Mouse (Mus musculus): ENCODE results near the gene Pltp. TPM values are rescaled to one million over a fixed set of nuclear protein-coding genes. Genes with fewer than 3 reads are reported as not detected.
A peak's percentile ranks its signal among the peaks of the same experiment; 100 is the strongest.
"Not testable (repeated sequence)": the region's sequence is repeated elsewhere in the genome, so short reads cannot be mapped to it uniquely, and the experiment has no call there.

Gene Pltp
- polyA plus RNA-seq, 1 experiment from 2014 or later, result 113 TPM

GRCm38 (mm10) chr2:164817206-164817605 lies 40.3 kb downstream of the Pltp start:
- Histone ChIP-seq H3K27ac (replicated peaks) (no peak overlapping the region), H3K4me2 (replicated peaks) (no peak overlapping the region), H3K36me3 (peaks cover 19% of the 10 kb centered on the region), H3K4me3 (no peak overlapping the region), H3K27me3 (no peaks in the 10 kb centered on the region), H3K9ac (replicated peaks) (no peak overlapping the region), H3K9me3 (no peaks in the 10 kb centered on the region), H3K4me1 (peaks cover 3% of the 10 kb centered on the region)
- 88% methylated on average over 6 of the region's 6 CpGs for WGBS
- ATAC-seq (ENCODE audit: low FRiP score, low read depth), result no peak

DNA sequence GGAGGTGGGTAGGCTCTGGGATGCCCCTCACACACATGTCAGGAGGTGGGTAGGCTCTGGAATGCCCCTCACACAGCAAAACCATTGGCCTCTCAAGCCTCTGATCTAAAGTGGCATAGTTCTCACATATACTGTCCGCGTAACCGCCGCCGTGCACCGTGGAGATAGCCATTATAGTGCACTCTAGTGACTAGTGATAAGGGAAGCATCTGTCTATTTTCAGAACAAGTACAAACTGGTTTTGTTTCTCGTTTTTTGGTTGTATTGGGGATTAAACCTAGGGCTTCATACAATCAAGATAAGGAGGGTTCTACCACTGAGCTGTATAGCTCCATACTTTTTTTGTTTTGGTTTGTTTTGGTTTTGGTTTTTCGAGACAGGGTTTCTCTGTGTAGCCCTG lies 41.7 kb downstream of the Pltp start:
- no peak for ATAC-seq (ENCODE audit: low FRiP score, low read depth)
- H3K36me3 ChIP-seq, result peaks cover 12% of the 10 kb centered on the region
- no peaks in the 10 kb centered on the region for H3K4me1 ChIP-seq
- H3K27me3 ChIP-seq, result no peaks in the 10 kb centered on the region
- no peak overlapping the region for H3K4me3 ChIP-seq
- 92% methylated on average over 8 of the region's 8 CpGs for whole genome bisulfite sequencing
- H3K4me2 ChIP-seq (replicated peaks), result no peak overlapping the region
- H3K9me3 ChIP-seq, result no peaks in the 10 kb centered on the region
- no peak overlapping the region for H3K27ac ChIP-seq (replicated peaks)
- no peak overlapping the region for H3K9ac ChIP-seq (replicated peaks)

DNA sequence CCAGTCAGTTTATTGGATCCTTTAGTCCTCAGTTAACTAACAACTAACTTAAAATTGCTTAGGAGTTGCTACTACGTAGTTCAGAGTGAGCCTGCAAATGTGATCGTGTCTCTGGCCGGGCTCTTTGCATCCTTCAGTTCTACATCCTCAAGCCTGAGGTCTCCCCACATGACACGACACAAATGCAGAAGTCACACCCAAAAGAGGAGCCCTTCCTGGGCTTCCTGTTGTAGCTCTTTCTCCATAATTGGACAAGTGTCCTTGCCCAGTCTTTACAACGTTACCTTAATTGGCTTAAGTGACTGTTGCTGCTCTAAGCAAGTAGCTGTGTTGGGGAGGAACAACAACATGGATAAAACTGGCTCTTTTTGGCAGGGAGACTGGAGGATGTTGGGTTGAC lies 42.2 kb downstream of the Pltp start:
- 87% methylated on average over 5 of the region's 5 CpGs for WGBS
- no peak overlapping the region for H3K4me2 ChIP-seq (replicated peaks)
- H3K4me3 ChIP-seq, result no peak overlapping the region
- H3K9me3 ChIP-seq, result no peaks in the 10 kb centered on the region
- no peak for ATAC-seq (ENCODE audit: low FRiP score, low read depth)
- H3K36me3 ChIP-seq, result peaks cover 7% of the 10 kb centered on the region
- H3K27me3 ChIP-seq, result no peaks in the 10 kb centered on the region
- no peak overlapping the region for H3K9ac ChIP-seq (replicated peaks)
- H3K27ac ChIP-seq (replicated peaks), result no peak overlapping the region
- no peaks in the 10 kb centered on the region for H3K4me1 ChIP-seq

DNA sequence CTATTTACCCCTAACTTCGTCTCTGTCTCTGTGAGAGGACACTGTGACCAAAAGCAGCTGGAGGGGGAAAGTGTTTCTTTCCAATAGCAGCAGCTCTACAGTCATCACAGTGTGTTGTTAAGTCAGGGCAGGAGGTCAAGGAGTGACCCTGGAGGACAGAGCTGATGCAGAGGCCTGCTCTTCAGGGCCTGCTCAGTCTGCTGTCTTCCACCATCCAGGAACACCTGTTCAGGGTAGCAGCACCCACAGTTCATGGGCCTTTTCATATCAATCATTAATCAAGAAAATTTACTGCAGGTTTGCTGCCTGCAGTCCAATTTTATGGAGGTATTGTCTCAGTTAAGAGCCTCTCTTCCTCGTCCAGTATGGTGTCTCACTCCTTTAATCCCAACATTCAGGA lies 44.0 kb downstream of the Pltp start:
- Histone ChIP-seq H3K4me2 (replicated peaks) (no peak overlapping the region), H3K9me3 (no peaks in the 10 kb centered on the region), H3K9ac (replicated peaks) (no peak overlapping the region), H3K4me1 (no peaks in the 10 kb centered on the region), H3K36me3 (peaks cover 10% of the 10 kb centered on the region; the same call in 1 of the 2 replicates), H3K27me3 (no peaks in the 10 kb centered on the region), H3K27ac (replicated peaks) (no peak overlapping the region), H3K4me3 (no peak overlapping the region)
- ATAC-seq (ENCODE audit: low FRiP score, low read depth), result no peak
- WGBS, result 57% methylated on average over 2 of the region's 2 CpGs

DNA sequence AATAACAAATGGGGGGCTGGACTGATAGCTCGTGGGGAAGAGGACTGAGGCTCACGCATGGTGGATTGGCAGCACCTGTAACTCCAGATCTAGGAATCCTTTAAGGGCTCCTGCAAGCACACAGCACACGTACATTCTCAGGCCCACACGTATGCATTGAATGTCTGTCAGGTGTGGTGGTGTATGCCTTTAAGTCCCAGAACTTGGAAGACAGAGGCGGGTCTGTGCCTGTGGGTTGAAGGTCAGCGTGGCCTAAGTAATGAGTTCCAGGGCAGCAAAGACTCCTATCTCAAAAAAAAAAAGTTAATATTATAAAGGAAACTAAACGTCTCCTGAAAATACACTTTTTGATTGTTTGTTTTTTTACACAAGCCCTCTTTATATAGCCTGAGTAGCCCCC lies 50.9 kb downstream of the Pltp start:
- H3K4me1 ChIP-seq, result peaks cover 19% of the 10 kb centered on the region
- peak overlapping the region; percentile 88; the same call in 1 of the 2 replicates for H3K4me2 ChIP-seq (replicated peaks)
- H3K4me3 ChIP-seq, result 0 out of 2 replicates have a peak overlapping the region, but pooled peaks have one; percentile 4
- H3K27ac ChIP-seq (replicated peaks), result no peak overlapping the region
- 91% methylated on average over 7 of the region's 7 CpGs for WGBS
- no peak for ATAC-seq (ENCODE audit: low FRiP score, low read depth)
- no peak overlapping the region for H3K9ac ChIP-seq (replicated peaks)
- no peaks in the 10 kb centered on the region for H3K27me3 ChIP-seq
- no peaks in the 10 kb centered on the region for H3K9me3 ChIP-seq
- H3K36me3 ChIP-seq, result peaks cover 17% of the 10 kb centered on the region; the same call in 1 of the 2 replicates

DNA sequence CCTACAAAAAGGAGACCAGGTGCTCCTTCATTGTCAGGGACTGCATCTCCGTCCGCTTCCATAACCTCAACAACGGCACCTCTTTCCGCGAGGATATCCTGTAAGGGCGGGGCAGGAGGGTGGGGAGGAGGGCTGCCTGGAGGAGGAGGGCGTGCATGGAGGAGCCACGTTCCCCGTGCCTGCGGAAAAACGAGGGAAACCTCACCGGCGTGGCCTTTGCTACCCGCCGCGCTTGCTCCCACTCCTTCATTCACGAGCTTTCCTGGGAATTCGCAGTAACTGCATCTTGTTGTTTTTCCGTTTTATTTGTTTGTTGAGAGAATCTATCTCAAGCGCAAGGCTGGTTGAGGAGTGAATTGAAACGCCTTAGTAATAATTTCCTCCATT lies 52.2 kb downstream of the Pltp start:
- H3K4me1 ChIP-seq, result peaks cover 19% of the 10 kb centered on the region
- peak overlapping the region; percentile 88 for H3K4me2 ChIP-seq (replicated peaks)
- H3K27me3 ChIP-seq, result no peaks in the 10 kb centered on the region
- H3K27ac ChIP-seq (replicated peaks), result peak overlapping the region; percentile 87
- peak overlapping the region; percentile 79 for H3K9ac ChIP-seq (replicated peaks)
- 2% methylated on average over 21 of the region's 21 CpGs for WGBS
- H3K9me3 ChIP-seq, result no peaks in the 10 kb centered on the region
- ATAC-seq (ENCODE audit: low FRiP score, low read depth), result peak; percentile 61
- peak overlapping the region; percentile 65 for H3K4me3 ChIP-seq
- H3K36me3 ChIP-seq, result peaks cover 21% of the 10 kb centered on the region

DNA sequence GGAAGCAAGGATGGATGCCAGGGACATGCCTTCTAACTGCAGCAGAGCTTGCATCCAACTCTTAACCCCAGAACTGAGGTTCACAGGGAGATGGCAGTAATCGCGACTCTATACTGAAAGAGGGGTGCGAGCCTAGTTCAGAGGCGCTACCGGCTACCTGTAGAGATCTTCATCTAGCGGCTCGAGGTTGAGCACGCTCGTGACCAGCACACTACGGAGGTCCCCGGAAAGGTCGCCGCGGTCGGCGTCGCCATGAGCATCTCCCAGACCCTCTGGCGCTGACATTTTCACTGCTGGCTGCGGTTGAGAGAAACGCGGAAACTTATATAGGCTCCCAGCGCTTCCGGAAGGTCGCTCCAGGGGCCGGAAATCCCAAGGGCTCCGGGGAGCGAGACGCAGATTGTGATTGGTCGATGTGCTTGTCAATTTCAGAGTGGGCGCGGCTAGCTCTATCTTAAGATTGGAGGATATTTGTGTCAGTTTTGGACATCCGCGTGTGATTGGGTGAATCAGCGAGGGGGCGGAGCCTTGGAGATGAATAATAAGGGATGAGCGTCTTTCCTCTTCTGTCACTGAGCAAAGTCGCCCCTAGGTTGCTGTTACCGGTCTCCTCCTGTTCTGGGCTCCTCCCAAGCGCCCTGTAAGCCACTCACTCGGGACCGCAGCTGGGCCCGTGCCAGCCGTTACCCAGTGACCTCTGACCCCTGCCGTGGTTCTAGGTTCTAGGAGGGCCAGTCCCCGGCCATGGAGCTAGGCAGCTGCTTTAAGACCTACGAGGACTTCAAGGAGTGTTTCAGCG lies 52.8 kb downstream of the Pltp start, which contains the start of the genes Acot8 and Zswim3:
Gene Acot8, minus strand, starts transcription at position 350 of the 799 bp plus-strand sequence.
Gene Zswim3, plus strand, starts transcription at position 566 of the 799 bp plus-strand sequence.
- ATAC-seq (ENCODE audit: low FRiP score, low read depth), result peak; percentile 97
- Histone ChIP-seq H3K4me2 (replicated peaks) (peak within 1 kb of the TSS; percentile 88), H3K4me1 (peaks cover 19% of the 10 kb centered on the region), H3K9me3 (no peaks in the 10 kb centered on the region), H3K4me3 (peak within 1 kb of the TSS; percentile 65), H3K27ac (replicated peaks) (peak within 1 kb of the TSS; percentile 87), H3K36me3 (peaks cover 22% of the 10 kb centered on the region), H3K9ac (replicated peaks) (peak within 1 kb of the TSS; percentile 81), H3K27me3 (no peaks in the 10 kb centered on the region)
- WGBS, result under 1% methylated on average over 47 of the region's 47 CpGs

GRCm38 (mm10) chr2:164803921-164804313 lies 53.6 kb downstream of the Pltp start:
- WGBS, result 45% methylated on average over 1 of the region's 1 CpGs
- Histone ChIP-seq H3K27ac (replicated peaks) (no peak overlapping the region), H3K27me3 (no peaks in the 10 kb centered on the region)

GRCm38 (mm10) chr2:164803201-164803920 lies 54.1 kb downstream of the Pltp start:
- H3K4me3 ChIP-seq, result peak overlapping the region; percentile 65
- peaks cover 26% of the 10 kb centered on the region for H3K36me3 ChIP-seq
- H3K9ac ChIP-seq (replicated peaks), result peak overlapping the region; percentile 81; the same call in 1 of the 2 replicates
- ATAC-seq (ENCODE audit: low FRiP score, low read depth), result no peak
- 93% methylated on average over 16 of the region's 16 CpGs for WGBS
- H3K27ac ChIP-seq (replicated peaks), result no peak overlapping the region
- no peaks in the 10 kb centered on the region for H3K27me3 ChIP-seq
- H3K4me1 ChIP-seq, result peaks cover 19% of the 10 kb centered on the region
- peak overlapping the region; percentile 88 for H3K4me2 ChIP-seq (replicated peaks)
- H3K9me3 ChIP-seq, result no peaks in the 10 kb centered on the region

More at GRCm38 (mm10) chr2:164803921-164804313, 53.6 kb downstream of the Pltp start:
- Histone ChIP-seq H3K4me1 (peaks cover 19% of the 10 kb centered on the region), H3K4me2 (replicated peaks) (peak overlapping the region; percentile 88), H3K9ac (replicated peaks) (peak overlapping the region; percentile 81), H3K36me3 (peaks cover 22% of the 10 kb centered on the region), H3K9me3 (no peaks in the 10 kb centered on the region), H3K4me3 (peak overlapping the region; percentile 65)
- ATAC-seq (ENCODE audit: low FRiP score, low read depth), result no peak

GRCm38 (mm10) chr2:164800252-164801004 lies 57.1 kb downstream of the Pltp start:
- no peak for ATAC-seq (ENCODE audit: low FRiP score, low read depth)
- Histone ChIP-seq H3K36me3 (peaks cover 52% of the 10 kb centered on the region), H3K4me2 (replicated peaks) (no peak overlapping the region), H3K27ac (replicated peaks) (no peak overlapping the region), H3K9ac (replicated peaks) (no peak overlapping the region), H3K4me1 (peaks cover 13% of the 10 kb centered on the region), H3K9me3 (no peaks in the 10 kb centered on the region), H3K27me3 (no peaks in the 10 kb centered on the region), H3K4me3 (no peak overlapping the region)
- 92% methylated on average over 13 of the region's 13 CpGs for WGBS

DNA sequence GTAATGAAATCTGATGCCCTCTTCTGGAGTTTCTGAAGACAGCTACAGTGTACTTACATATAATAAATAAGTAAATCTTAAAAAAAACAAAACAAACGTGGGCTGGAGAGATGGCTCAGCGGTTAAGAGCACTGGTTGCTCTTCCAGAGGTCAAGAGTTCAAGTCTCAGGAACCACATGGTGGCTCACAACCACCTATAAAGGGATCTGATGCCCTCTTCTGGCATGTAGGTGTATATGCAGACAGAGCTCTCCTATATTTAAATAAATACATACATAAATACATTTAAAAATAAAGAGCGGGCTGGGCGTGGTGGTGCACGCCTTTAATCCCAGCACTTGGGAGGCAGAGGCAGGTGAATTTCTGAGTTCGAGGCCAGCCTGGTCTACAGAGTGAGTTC lies 59.0 kb downstream of the Pltp start:
- not testable (repeated sequence) for H3K4me3 ChIP-seq; H3K9ac ChIP-seq (replicated peaks); H3K27ac ChIP-seq (replicated peaks); ATAC-seq (ENCODE audit: low FRiP score, low read depth); H3K4me2 ChIP-seq (replicated peaks); H3K4me1 ChIP-seq; H3K9me3 ChIP-seq; H3K27me3 ChIP-seq
- peaks cover 63% of the 10 kb centered on the region for H3K36me3 ChIP-seq
- WGBS, result 81% methylated on average over 6 of the region's 6 CpGs

All from midbrain, embryonic 12.5 days (tissue).